ENCODE assay signal across 16 mouse cellular contexts in the genomic region with DNA sequence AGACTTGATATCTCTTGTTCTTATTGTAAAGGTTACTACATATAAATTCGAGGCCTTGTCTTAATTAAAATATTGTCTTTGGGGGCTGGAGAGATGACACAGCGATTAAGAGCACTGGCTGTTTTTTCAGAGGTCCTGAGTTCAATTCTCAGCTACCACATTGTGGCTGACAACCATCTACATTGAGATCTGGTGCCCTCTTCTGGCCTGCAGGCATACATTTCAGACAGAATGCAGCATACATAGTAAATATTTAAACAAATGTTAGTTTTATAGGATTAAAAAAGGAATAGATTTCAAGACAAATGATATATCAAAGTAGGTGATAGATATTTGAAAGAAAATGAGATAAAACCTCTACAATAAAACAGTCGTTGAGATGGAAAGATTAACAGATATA. TPM values are rescaled to one million over a fixed set of nuclear protein-coding genes. Genes with fewer than 3 reads are reported as not detected.
"Had no signal": no experiment of that assay in that cellular context is flagged by ENCODE, and none has a peak within 500 bp of the region (broad histone marks: within the 10 kb centered on the region; RNA-seq: fewer than 3 reads in every experiment).

No protein-coding gene starts in this region.

- H3K27me3 ChIP-seq: limb, embryonic 15.5 days; liver, embryonic 13.5 days; neural tube, embryonic 13.5 days; stomach, embryonic 15.5 days had no signal

- H3K4me2 ChIP-seq: limb, embryonic 15.5 days; liver, embryonic 13.5 days; neural tube, embryonic 13.5 days; stomach, embryonic 15.5 days had no signal

- H3K9me3 ChIP-seq: limb, embryonic 15.5 days; liver, embryonic 13.5 days; midbrain, embryonic 10.5 days; neural tube, embryonic 13.5 days; stomach, embryonic 15.5 days had no signal

- H3K4me1 ChIP-seq: limb, embryonic 15.5 days; stomach, embryonic 15.5 days had no signal

- H3K4me3 ChIP-seq: limb, embryonic 15.5 days; liver, embryonic 13.5 days; midbrain, embryonic 10.5 days; neural tube, embryonic 13.5 days; stomach, embryonic 15.5 days had no signal

- H3K27ac ChIP-seq: limb, embryonic 15.5 days; liver, embryonic 13.5 days; midbrain, embryonic 10.5 days; neural tube, embryonic 13.5 days; stomach, embryonic 15.5 days had no signal

- H3K9ac ChIP-seq: limb, embryonic 15.5 days; liver, embryonic 13.5 days; neural tube, embryonic 13.5 days; stomach, embryonic 15.5 days had no signal

- DNase-seq: kidney, adult 2 months; kidney, postnatal 36 days; liver, embryonic 13.5 days; lung, adult 18-20 months; lung, postnatal 4 days; midbrain, embryonic 14.5 days; retina, postnatal 1 day; right cerebral cortex, postnatal 4 days; spleen, adult 18-20 months; thymus, postnatal 36 days had no signal

RNA-seq across cellular contexts. Expression of gene Chrm5, which starts 20.0 kb away (rescaled TPM):
- polyA plus RNA-seq: intestine, embryonic 14.5 days; kidney, adult 2 months; liver, embryonic 13.5 days; midbrain, embryonic 10.5 days; stomach, embryonic 15.5 days; thymus, postnatal 0 days had no signal
